7 mouse cellular contexts compared by ENCODE assay signal in genomic region chr16:27388761-27389451, GRCm38 (mm10). TPM values are rescaled to one million over a fixed set of nuclear protein-coding genes. Genes with fewer than 3 reads are reported as not detected.
DNase-seq lines count a peak whose midpoint lies in the region; ATAC-seq and TF ChIP-seq lines count a peak whose summit lies in the region.

Ccdc50 (plus strand) TSS chr16:27388869.

- H3K4me1 ChIP-seq in embryonic facial prominence, embryonic 11.5 days (ENCODE audit: control insufficient read depth, insufficient read depth, low read length) = no peaks in the 10 kb centered on the region
- peaks cover 20% of the 10 kb centered on the region for H3K4me1 ChIP-seq in limb, embryonic 13.5 days
- peaks cover 33% of the 10 kb centered on the region for H3K4me1 ChIP-seq in midbrain, embryonic 15.5 days
- H3K4me1 ChIP-seq in spleen, adult 2 months (ENCODE audit: control insufficient read depth, insufficient read depth, insufficient read length) = peaks cover 12% of the 10 kb centered on the region

- no peaks in the 10 kb centered on the region for H3K9me3 ChIP-seq in embryonic facial prominence, embryonic 11.5 days (replicated peaks; ENCODE audit: control insufficient read depth, low read length)
- no peaks in the 10 kb centered on the region for H3K9me3 ChIP-seq in limb, embryonic 13.5 days
- no peaks in the 10 kb centered on the region for H3K9me3 ChIP-seq in midbrain, embryonic 15.5 days

- peak; percentile 97 for ATAC-seq in embryonic facial prominence, embryonic 11.5 days (replicated peaks; ENCODE audit: insufficient number of reproducible peaks, low FRiP score, low TSS enrichment, low read depth)
- ATAC-seq in limb, embryonic 13.5 days (ENCODE audit: low FRiP score, low read depth) = peak; percentile 96
- peak; percentile 97 for ATAC-seq in midbrain, embryonic 15.5 days (replicated peaks)

- H3K36me3 ChIP-seq in embryonic facial prominence, embryonic 11.5 days (replicated peaks; ENCODE audit: control insufficient read depth, insufficient read depth, low read depth, low read length) = no peaks in the 10 kb centered on the region
- H3K36me3 ChIP-seq in limb, embryonic 13.5 days = no peaks in the 10 kb centered on the region
- H3K36me3 ChIP-seq in midbrain, embryonic 15.5 days (replicated peaks) = no peaks in the 10 kb centered on the region
- H3K36me3 ChIP-seq in spleen, adult 2 months (ENCODE audit: control insufficient read depth, insufficient read depth, low read length) = peaks cover 2% of the 10 kb centered on the region; the same call in 1 of the 2 replicates

- H3K4me3 ChIP-seq in embryonic facial prominence, embryonic 11.5 days (ENCODE audit: low read depth, low read length) = peak within 1 kb of the TSS; percentile 86
- H3K4me3 ChIP-seq in limb, embryonic 13.5 days = peak within 1 kb of the TSS; percentile 89
- H3K4me3 ChIP-seq in midbrain, embryonic 15.5 days = peak within 1 kb of the TSS; percentile 81
- peak within 1 kb of the TSS; percentile 75 for H3K4me3 ChIP-seq in spleen, adult 2 months (ENCODE audit: extremely low read depth, insufficient read depth, insufficient read length)

- under 1% methylated on average over 53 of the region's 69 CpGs for WGBS in embryonic facial prominence, embryonic 11.5 days
- under 1% methylated on average over 56 of the region's 69 CpGs for WGBS in limb, embryonic 13.5 days
- under 1% methylated on average over 68 of the region's 69 CpGs for WGBS in midbrain, embryonic 15.5 days
- under 1% methylated on average over 55 of the region's 69 CpGs for WGBS in spleen, adult 2 months

- peak; percentile 90 for DNase-seq in adrenal gland, postnatal 14 days
- DNase-seq in embryonic facial prominence, embryonic 11.5 days (ENCODE audit: low spot score) = peak; percentile 81
- peak; percentile 99 for DNase-seq in heart, adult 11 months
- peak; percentile 77 for DNase-seq in kidney, adult 11 months
- peak; percentile 21 to 60 for DNase-seq in spleen, adult 2 months (ENCODE audit: low read depth in 1 of 2, low spot score in 2 of 2)

- no peaks in the 10 kb centered on the region for H3K27me3 ChIP-seq in embryonic facial prominence, embryonic 11.5 days (ENCODE audit: control insufficient read depth, insufficient read depth, low read length)
- no peaks in the 10 kb centered on the region for H3K27me3 ChIP-seq in limb, embryonic 13.5 days
- H3K27me3 ChIP-seq in midbrain, embryonic 15.5 days (replicated peaks) = no peaks in the 10 kb centered on the region
- H3K27me3 ChIP-seq in spleen, adult 2 months (ENCODE audit: control insufficient read depth, insufficient read depth, low read length) = no peaks in the 10 kb centered on the region

- H3K9ac ChIP-seq in embryonic facial prominence, embryonic 11.5 days (replicated peaks; ENCODE audit: low read length) = peak within 1 kb of the TSS; percentile 97
- peak within 1 kb of the TSS; percentile 95 for H3K9ac ChIP-seq in limb, embryonic 13.5 days
- peak within 1 kb of the TSS; percentile 90 for H3K9ac ChIP-seq in midbrain, embryonic 15.5 days

- H3K27ac ChIP-seq in embryonic facial prominence, embryonic 11.5 days (replicated peaks; ENCODE audit: low read depth, low read length) = peak within 1 kb of the TSS; percentile 95
- H3K27ac ChIP-seq in limb, embryonic 13.5 days = peak within 1 kb of the TSS; percentile 96
- peak within 1 kb of the TSS; percentile 96 for H3K27ac ChIP-seq in midbrain, embryonic 15.5 days
- H3K27ac ChIP-seq in spleen, adult 2 months (ENCODE audit: insufficient read depth, low read length) = peak within 1 kb of the TSS; percentile 98

- TF ChIP-seq POLR2A in spleen, adult 2 months (IDR thresholded peaks at IDR 0.05; ENCODE audit: low read depth, low read length) = no peak

- H3K4me2 ChIP-seq in embryonic facial prominence, embryonic 11.5 days (ENCODE audit: low read depth, low read length) = peak within 1 kb of the TSS; percentile 43
- peak within 1 kb of the TSS; percentile 79 for H3K4me2 ChIP-seq in limb, embryonic 13.5 days (replicated peaks)
- peak within 1 kb of the TSS; percentile 76 for H3K4me2 ChIP-seq in midbrain, embryonic 15.5 days

- TF ChIP-seq CTCF in spleen, adult 2 months (IDR thresholded peaks at IDR 0.05; ENCODE audit: extremely low read depth, insufficient read depth, insufficient read length, insufficient replicate concordance) = no peak

RNA-seq across cellular contexts. Expression of gene Ccdc50, which starts in this region (rescaled TPM):
- total RNA-seq in adrenal gland, postnatal 14 days (2021) = 91.1 and 95.5 TPM in 2 replicates
- polyA plus RNA-seq in embryonic facial prominence, embryonic 11.5 days (2014; fragmentation: Nextera tagmentation; extraction: Ambion mirVana) = 67.4 and 67.8 TPM in 2 replicates
- 39.5 and 46.1 TPM in 2 replicates for polyA plus RNA-seq in limb, embryonic 13.5 days (2015; fragmentation: Nextera tagmentation; extraction: Ambion mirVana)
- 44.5 and 48.4 TPM in 2 replicates for polyA plus RNA-seq in midbrain, embryonic 15.5 days (2015; fragmentation: Nextera tagmentation; extraction: Ambion mirVana)
- 15.1 and 16.2 TPM in 2 replicates for polyA plus RNA-seq in spleen, adult 2 months (2012; rRNA removed)

Comparison
In these comparisons a context has a peak if more than half of its experiments do, and no peak if none do; other contexts are left out.
1. Peak in every context shown above with its lines: DNase-seq, ATAC-seq, H3K4me3 ChIP-seq and H3K27ac ChIP-seq.
2. DNase-seq: peak in every context shown above with its lines; median percentile 99 in heart, adult 11 months; 90 in adrenal gland, postnatal 14 days; 81 in embryonic facial prominence, embryonic 11.5 days; 77 in kidney, adult 11 months; 40 in spleen, adult 2 months.